Mouse (Mus musculus): ENCODE results near the gene Ackr3.

DNA sequence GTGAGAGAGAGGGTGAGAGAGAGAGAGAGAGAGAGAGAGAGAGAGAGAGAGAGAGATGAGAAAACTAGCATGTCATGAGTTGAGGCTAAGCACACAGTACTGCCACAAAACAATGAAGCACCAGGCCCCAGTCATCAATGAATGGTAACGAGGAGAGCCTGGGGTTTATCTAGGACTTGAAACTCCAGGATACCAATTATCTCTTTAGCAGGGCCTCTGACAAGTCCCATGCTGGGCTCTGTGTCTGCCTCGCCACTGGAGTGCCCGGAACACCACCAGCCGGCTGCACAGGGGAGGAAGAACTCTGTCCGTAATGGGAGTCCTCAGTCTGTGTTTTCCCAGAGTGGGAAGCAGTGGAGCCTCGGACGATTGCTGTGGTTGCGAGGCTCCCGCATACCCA lies 16.5 kb downstream of the Ackr3 start:
- TF ChIP-seq CTCF (IDR thresholded peaks at IDR 0.05; ENCODE audit: low read depth, low read length) (no peak), GATA1 (IDR thresholded peaks at IDR 0.05; ENCODE audit: borderline replicate concordance, low read length) (no peak), TAL1 (conservative IDR thresholded peaks at IDR 0.05; ENCODE audit: low read depth, low read length) (no peak)

Measured in G1E (cell line).